Mouse (Mus musculus): Measurements from ENCODE around the gene Rnf216. TPM values are rescaled to one million over a fixed set of nuclear protein-coding genes. Genes with fewer than 3 reads are reported as not detected.
"Not testable (repeated sequence)": the region's sequence is repeated elsewhere in the genome, so short reads cannot be mapped to it uniquely, and the experiment has no call there.

Rnf216 gene
- total RNA-seq (2021): 10 to 100 TPM; 34.0 to 39.8 TPM
- long read RNA-seq, experiment 1, full-length matches to known transcripts: 4 of 10 reads
- long read RNA-seq, experiment 1, partial matches to known transcripts: 1 of 10 reads
- long read RNA-seq, experiment 1, other reads (novel, unspliced or antisense): 5 of 10 reads
- long read RNA-seq, experiment 2, full-length matches to known transcripts: 6 of 14 reads
- long read RNA-seq, experiment 2, partial matches to known transcripts: 2 of 14 reads
- long read RNA-seq, experiment 2, other reads (novel, unspliced or antisense): 6 of 14 reads

DNA sequence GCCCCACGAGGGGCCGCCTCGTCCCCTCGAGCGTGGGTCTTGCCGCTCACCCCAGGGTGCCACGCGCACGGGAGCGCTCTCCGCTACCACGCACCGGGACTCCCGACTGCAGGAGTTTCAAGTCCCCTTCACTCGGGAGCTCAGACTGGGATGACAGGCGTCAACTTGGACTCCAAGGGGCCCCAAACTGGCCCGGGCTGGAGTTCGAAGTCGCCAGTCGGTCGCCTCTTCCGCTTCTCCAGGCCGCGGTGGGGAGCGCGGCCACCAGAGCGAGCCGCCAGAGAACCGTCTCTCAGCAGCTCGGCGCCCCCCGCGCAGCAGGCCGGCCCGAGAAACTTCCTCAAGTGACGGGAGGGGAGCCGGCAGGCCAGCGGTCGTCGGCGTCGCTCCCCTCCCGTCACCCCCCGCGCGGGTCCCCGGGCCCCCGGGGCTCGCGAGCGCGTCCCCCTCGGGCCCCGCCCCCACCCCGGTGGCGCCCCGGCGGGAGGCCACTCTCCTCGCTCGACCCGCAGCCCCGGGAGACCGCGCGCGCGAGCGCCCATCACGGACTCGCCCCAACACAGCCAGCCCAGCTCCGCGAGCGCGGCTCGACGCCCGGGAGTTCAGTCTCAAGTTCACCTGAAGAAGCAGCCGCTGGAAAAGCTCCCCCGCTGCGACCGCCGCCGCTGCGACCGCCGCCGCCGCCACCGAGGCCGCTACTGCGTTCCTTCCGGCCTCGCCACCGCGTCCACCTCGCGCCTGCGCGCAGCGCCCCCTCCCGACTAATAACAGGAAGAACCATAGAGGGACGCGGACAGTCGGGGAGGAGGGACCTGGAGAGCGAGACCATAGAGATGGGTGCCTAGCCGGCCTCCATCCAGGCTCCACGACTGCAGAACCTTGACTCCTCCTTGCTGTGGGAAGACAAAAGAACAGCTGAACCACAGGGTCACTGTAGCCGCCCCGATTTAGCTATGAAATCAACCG lies at the start of gene Rnf216:
Rnf216 (minus strand) TSS at position 714 of the 966 bp plus-strand sequence.
- peak; percentile 86 to 93 for DNase-seq (ENCODE audit: low spot score in 2 of 2)

DNA sequence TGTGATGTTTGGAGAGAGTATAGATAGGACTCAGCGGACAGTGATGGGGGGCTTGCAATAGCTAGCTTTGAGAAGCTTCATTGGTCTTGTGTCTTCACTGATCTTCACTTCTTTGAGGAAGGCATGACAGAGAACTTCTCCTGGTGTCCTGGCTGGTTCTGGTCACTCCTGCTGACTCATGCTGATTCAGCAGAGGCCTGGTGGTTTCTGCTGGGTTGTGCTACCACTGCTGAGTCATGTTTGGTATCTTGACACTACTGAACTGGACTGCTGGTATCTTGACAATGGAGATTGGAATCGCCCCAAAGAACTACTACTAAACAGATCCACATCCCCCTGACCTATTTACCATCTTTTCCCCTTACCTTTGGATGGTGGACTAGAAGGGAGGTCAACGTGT lies 42.7 kb upstream of the Rnf216 start:
- no peak for DNase-seq (ENCODE audit: low spot score in 2 of 2)

DNA sequence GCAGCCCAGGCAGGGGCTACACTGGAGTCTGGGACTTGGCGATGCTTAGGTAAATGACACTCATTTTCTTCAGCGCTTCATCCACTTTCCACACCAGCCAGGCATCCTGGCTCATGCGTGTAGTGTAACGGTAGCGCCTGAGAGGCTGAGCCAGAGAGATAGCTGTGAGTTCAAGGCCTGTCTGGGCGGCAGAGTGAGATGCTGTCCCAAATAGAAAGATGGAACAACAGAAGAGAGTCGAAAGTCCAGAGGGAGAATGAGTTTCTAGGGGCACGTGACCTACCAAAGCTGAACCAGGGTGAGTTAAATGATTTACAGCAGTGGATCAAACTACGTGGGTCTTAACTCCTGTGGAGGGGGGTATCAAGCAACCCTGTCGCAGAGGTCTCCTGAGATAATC lies 41.0 kb upstream of the Rnf216 start:
- DNase-seq (ENCODE audit: low spot score in 2 of 2): no peak

DNA sequence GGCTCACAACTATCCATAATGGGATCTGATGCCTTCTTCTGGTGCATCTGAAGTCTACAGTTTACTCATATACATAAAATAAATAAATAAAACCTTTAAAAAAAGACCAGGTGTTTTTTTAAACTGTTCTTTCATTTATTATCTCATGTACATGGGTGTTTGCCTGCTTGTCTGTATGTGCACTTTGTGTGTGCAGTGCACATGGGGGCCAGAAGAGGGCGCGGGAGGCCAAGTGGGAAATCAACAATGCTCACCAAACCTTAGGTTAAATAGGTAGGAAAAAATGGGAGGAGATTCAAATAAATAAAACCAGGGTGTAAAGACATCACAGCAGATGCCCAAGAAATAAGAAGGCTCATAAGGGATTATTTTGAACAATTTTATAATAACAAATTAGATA lies 37.2 kb upstream of the Rnf216 start:
- DNase-seq (ENCODE audit: low spot score in 2 of 2): no peak

DNA sequence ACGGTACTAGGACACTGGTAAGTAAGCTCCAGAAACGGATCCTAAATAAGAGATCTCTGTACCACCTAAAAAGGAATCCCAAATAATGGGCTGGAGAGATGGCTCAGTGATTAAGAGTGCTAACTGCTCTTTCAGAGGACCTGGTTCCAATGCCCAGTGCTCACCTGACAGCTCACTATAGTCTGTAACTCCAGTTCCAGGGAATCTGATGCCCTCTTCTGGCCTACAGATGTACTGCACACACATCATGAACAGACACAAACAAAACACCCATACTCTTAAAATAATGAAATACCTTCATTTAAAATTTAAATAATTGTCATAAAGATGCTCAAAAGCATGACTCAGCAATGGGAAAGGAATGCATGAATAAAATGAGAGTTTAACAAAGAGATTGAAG lies 36.7 kb upstream of the Rnf216 start:
- DNase-seq (ENCODE audit: low spot score in 2 of 2): no peak

GRCm38 (mm10) chr5:143148661-143149060 lies 35.9 kb upstream of the Rnf216 start:
- DNase-seq (ENCODE audit: low spot score in 2 of 2): no peak

DNA sequence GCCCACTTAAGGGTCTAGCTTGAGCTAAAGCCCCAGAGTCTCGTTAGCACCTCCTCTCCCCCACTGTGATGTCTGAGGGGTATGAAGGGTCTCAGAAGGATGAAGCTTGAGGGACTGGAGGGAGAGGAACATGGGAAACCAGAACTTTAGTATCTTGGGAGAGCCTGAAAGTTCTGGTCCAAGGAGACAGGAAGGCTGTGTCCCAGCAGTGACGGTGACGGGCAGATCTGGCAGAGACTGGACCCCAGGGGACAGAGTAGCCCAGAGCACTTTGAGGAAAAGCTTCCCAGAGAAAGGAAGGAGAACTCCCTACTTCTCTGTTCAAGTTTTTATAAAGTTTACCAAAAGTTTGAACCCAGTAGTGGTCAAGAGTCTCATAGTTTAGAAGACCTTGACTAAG lies 34.7 kb upstream of the Rnf216 start, which contains the start of gene Olfr718-ps1:
Olfr718-ps1 (minus strand) TSS at position 101 of the 400 bp plus-strand sequence.
- no peak for DNase-seq (ENCODE audit: low spot score in 2 of 2)

DNA sequence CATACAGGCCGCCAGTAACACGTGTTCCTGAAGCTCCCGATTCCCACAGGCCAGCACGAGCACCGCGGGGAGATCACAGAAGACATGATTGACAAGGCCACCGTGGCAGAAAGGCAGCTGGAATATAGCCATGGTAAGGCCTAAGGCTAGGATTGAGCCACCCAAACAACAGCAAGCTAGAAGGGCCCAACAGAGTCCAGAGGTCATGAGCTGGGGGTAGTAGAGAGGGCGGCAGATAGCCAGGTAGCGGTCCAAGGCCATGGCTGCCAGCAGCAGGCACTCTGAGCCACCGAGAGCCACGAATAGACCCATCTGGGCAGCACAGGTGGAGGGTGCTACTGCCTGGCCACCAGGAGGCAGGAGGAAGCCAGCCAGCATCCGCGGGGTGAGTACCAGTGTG lies 24.8 kb upstream of the Rnf216 start:
- no peak for DNase-seq (ENCODE audit: low spot score in 2 of 2)

DNA sequence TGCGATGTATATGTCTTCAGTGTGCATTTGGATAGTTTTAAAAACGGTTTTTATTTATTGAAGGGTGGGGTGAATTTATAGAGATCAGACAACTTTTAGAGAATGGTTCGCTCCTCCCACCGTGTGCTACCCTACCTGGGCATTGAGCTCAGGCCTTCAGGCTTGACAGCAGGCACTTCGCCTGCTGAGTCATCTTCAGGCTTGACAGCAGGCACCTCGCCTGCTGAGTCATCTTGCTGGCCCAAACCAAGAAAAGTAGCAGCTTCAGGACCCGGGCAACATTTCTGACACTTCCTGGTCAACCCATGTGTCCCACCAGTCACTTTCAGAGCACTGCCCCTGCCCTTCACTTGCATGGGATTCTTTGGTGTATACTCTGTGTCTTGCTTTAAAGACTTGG lies 22.2 kb upstream of the Rnf216 start:
- no peak for DNase-seq (ENCODE audit: low spot score in 2 of 2)

- not testable (repeated sequence) for DNase-seq (ENCODE audit: low spot score in 2 of 2)
Measured at GRCm38 (mm10) chr5:143134216-143135010, 21.6 kb upstream of the Rnf216 start.

GRCm38 (mm10) chr5:143132935-143133514 lies 20.2 kb upstream of the Rnf216 start:
- DNase-seq (ENCODE audit: low spot score in 2 of 2): no peak

- no peak for DNase-seq (ENCODE audit: low spot score in 2 of 2)
Measured at GRCm38 (mm10) chr5:143130342-143130741, 17.5 kb upstream of the Rnf216 start.

DNA sequence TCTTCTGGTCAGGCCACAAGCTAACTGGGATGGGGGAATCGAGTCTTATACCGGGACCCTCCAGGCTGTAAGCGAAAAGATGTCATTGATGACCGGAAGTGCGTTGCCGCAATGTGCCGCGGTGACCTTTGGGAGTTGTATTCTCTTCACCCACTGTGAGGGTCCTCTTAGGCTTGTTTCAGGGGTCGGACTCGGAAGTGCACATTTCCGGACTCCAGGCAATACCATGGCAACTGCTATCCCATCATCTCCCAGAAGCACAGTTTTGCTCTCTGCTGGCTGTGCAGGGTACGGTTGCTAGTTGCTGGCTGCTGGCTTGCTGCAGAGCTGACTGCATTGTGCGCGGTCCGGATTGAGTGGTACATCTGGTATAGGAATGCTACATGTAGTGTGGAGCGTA lies 16.3 kb upstream of the Rnf216 start:
- DNase-seq (ENCODE audit: low spot score in 2 of 2): no peak

- no peak for DNase-seq (ENCODE audit: low spot score in 2 of 2)
Measured at GRCm38 (mm10) chr5:143127837-143128236, 15.0 kb upstream of the Rnf216 start.

- DNase-seq (ENCODE audit: low spot score in 2 of 2): no peak
Measured at GRCm38 (mm10) chr5:143126908-143127307, 14.1 kb upstream of the Rnf216 start.

DNA sequence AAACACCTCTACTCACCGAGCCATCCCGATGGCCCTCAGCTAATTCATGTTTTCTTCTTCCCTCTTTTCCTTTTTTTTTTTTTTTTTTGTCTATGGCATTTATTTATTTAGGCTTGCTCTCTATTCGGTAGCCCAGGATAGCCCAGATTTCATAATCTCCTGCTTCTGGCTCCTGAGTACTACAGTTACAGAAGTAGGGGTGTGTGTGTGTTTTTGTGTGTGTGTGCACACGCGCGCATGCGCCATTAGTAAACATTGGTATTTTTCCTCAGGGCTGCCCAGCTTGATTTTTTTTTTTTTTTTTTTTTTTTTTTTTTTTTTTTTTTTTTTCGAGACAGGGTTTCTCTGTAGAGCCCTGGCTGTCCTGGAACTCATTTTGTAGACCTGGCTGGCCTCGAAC lies 13.3 kb upstream of the Rnf216 start:
- no peak for DNase-seq (ENCODE audit: low spot score in 2 of 2)

- no peak for DNase-seq (ENCODE audit: low spot score in 2 of 2)
Measured at GRCm38 (mm10) chr5:143125601-143126000, 12.8 kb upstream of the Rnf216 start.

DNA sequence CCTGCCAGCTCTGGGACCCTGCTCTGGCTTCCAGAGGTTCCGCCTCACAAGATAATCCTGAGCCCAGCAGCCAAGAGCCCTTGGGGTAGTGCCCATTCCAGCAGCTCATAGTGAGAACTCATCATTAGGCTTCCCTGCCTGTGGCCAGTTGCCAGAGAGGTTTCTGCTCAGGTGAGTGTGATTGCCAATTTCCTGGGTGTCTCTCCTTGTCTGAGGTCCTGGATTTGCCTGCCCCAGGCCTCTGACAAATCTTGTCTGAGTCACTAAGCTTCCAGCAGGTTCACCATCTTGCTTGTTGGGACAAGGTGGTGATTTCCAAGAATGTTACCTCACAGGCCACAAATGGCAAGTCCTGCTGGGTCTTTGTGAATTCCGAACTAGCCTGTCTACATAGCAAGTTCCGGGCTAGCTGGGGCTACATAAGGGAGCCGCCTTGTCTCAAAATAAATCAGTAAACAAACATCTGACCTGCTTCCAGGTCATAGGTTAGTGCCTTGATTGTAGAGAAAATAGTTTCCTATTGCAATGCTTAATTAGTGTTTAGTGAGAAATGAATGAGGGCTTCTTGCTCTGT lies 12.1 kb upstream of the Rnf216 start:
- no peak for DNase-seq (ENCODE audit: low spot score in 2 of 2)

GRCm38 (mm10) chr5:143122673-143123072 lies 9.9 kb upstream of the Rnf216 start:
- no peak for DNase-seq (ENCODE audit: low spot score in 2 of 2)

GRCm38 (mm10) chr5:143122125-143122524 lies 9.3 kb upstream of the Rnf216 start:
- DNase-seq (ENCODE audit: low spot score in 2 of 2): no peak

- DNase-seq (ENCODE audit: low spot score in 2 of 2): no peak
Measured at GRCm38 (mm10) chr5:143106842-143107241, 6.0 kb downstream of the Rnf216 start.
